Mouse (Mus musculus): ENCODE measurements around the gene Pcyox1.

GRCm38 (mm10) chr6:86371340-86371911 lies 25.5 kb downstream of the Pcyox1 start:
- TF ChIP-seq CTCF (IDR thresholded peaks at IDR 0.05; ENCODE audit: low read depth, low read length) (no peak), POLR2A (IDR thresholded peaks at IDR 0.05; ENCODE audit: borderline replicate concordance, low read depth, low read length) (no peak)
